Mouse (Mus musculus): ENCODE results near the gene Parvb. TPM values are rescaled to one million over a fixed set of nuclear protein-coding genes. Genes with fewer than 3 reads are reported as not detected.

The Parvb gene
- total and polyA plus RNA-seq, 3 experiments, result 0.04 to 3.9 TPM; not detected in 1

DNA sequence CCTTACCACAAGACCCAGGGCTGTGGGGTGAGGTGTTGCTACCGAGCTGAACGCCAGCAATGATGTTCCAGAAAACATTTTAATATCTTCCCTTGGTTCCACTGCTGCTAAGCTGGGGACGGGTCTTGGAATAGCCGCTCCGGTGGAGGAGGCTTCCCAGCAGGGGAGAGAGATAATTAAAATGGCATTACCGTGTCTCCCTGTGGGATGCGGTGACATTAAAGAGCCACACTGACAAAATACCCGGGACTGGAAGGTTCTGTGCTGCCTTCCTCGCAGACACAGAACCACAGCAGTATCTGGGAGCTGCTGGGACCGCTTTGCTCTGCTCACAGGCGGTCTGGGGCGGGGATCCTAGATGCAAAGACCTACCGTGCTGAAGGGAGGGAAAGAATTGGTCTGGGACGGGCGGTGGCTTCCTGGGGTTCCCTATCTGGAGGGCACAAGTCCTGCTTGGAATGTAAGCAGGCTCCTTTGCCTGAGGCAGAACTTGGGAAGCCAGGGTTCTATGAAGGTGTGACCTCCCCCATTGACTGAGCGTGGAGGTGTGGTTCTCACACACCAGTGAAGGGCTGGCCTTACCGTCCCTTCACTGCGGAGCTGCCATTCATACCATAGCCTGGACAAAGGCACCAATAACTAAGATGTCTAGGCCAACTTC, 82.7 kb downstream of the Parvb start:
- no peaks in the 10 kb centered on the region for H3K36me3 ChIP-seq (replicated peaks)
- H3K4me1 ChIP-seq (ENCODE audit: insufficient read depth, low read depth, low read length), result no peaks in the 10 kb centered on the region
- H3K4me3 ChIP-seq (ENCODE audit: low read depth, low read length), result no peak overlapping the region
- ATAC-seq (ENCODE audit: extremely low read depth, insufficient number of reproducible peaks, low FRiP score, poor library complexity, severe bottlenecking), result no peak
- no peaks in the 10 kb centered on the region for H3K27me3 ChIP-seq (ENCODE audit: insufficient read depth, low read length)
- no peak for DNase-seq (ENCODE audit: low spot score)
- H3K9me3 ChIP-seq (replicated peaks), result peaks cover 85% of the 10 kb centered on the region
- TF ChIP-seq TAL1 (conservative IDR thresholded peaks at IDR 0.05; ENCODE audit: low read depth, low read length) (no peak), CTCF (IDR thresholded peaks at IDR 0.05; ENCODE audit: low read depth, low read length) (no peak), POLR2AphosphoS5 (IDR thresholded peaks at IDR 0.05; ENCODE audit: insufficient replicate concordance, low read depth, low read length) (no peak), GATA2 (IDR thresholded peaks at IDR 0.05; ENCODE audit: borderline replicate concordance, low read depth, low read length) (no peak), GATA1 (IDR thresholded peaks at IDR 0.05; ENCODE audit: borderline replicate concordance, low read length) (no peak)

DNA sequence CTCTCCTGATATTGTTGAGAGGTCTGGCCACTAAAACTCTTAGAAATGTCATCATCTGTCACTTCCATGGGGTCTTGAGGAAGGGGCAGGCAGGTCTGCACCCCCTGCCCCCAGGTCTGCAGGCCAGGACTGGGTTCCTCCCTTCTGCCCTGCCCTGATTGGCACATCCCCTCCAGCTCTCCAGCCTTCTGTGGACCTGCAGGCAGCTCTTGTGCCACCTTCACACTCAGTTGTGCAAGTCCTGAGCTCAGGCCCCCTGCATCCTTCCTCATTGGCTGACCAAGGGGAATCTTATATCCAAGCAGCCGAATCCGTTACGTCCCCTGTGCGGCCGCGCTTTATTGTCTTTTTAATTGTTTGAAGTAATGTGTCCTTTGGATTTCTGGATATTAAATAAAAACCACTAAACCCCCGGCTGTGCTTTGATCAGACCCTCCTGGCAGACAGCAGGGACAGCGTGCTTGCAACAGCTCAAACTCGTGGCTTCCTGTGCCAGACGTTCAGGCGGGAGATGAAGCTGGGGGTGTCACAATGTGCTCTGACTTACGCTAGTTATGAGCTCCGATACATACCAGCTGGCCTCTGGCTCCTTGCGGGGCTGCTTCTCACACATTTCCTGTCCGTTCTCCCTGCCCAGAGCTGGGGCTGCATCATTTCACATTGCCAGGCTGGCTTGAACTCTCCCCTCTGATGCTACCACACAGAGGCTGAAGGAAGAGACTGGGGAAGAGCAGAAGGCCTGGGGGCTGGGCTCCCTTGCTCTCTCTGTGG, 83.6 kb downstream of the Parvb start:
- H3K36me3 ChIP-seq (replicated peaks), result no peaks in the 10 kb centered on the region
- no peak for ATAC-seq (ENCODE audit: extremely low read depth, insufficient number of reproducible peaks, low FRiP score, poor library complexity, severe bottlenecking)
- H3K4me3 ChIP-seq (ENCODE audit: low read depth, low read length), result no peak overlapping the region
- TF ChIP-seq GATA1 (IDR thresholded peaks at IDR 0.05; ENCODE audit: borderline replicate concordance, low read length), result no peak
- TF ChIP-seq TAL1 (conservative IDR thresholded peaks at IDR 0.05; ENCODE audit: low read depth, low read length), result no peak
- TF ChIP-seq CTCF (IDR thresholded peaks at IDR 0.05; ENCODE audit: low read depth, low read length), result no peak
- no peak for TF ChIP-seq GATA2 (IDR thresholded peaks at IDR 0.05; ENCODE audit: borderline replicate concordance, low read depth, low read length)
- TF ChIP-seq POLR2AphosphoS5 (IDR thresholded peaks at IDR 0.05; ENCODE audit: insufficient replicate concordance, low read depth, low read length), result no peak
- DNase-seq (ENCODE audit: low spot score), result no peak
- H3K27me3 ChIP-seq (ENCODE audit: insufficient read depth, low read length), result no peaks in the 10 kb centered on the region
- H3K9me3 ChIP-seq (replicated peaks), result peaks cover 88% of the 10 kb centered on the region
- H3K4me1 ChIP-seq (ENCODE audit: insufficient read depth, low read depth, low read length), result no peaks in the 10 kb centered on the region

DNA sequence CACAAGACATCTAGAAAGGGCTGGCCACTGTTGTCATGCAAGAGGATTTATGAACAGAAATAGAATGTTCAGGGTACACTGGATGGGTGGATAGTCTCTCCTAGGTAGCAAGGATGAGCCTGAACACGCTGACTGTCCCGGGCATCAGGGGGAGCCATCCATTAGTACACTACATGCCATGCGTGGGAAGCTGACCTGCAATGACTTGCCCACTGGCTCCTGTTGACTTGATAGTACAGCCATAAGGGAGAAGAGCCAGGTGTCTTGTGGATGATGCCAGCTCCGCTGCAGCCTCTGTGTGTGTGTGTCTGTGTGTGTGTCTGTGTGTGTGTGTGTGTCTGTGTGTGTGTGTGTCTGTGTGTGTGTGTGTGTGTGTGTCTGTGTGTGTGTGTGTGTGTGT, 87.5 kb downstream of the Parvb start:
- Histone ChIP-seq H3K4me3 (ENCODE audit: low read depth, low read length) (no peak overlapping the region), H3K36me3 (replicated peaks) (no peaks in the 10 kb centered on the region), H3K4me1 (ENCODE audit: insufficient read depth, low read depth, low read length) (no peaks in the 10 kb centered on the region), H3K27me3 (ENCODE audit: insufficient read depth, low read length) (no peaks in the 10 kb centered on the region), H3K9me3 (replicated peaks) (peaks cover 90% of the 10 kb centered on the region)
- no peak for TF ChIP-seq POLR2AphosphoS5 (IDR thresholded peaks at IDR 0.05; ENCODE audit: insufficient replicate concordance, low read depth, low read length)
- TF ChIP-seq CTCF (IDR thresholded peaks at IDR 0.05; ENCODE audit: low read depth, low read length), result no peak
- TF ChIP-seq GATA2 (IDR thresholded peaks at IDR 0.05; ENCODE audit: borderline replicate concordance, low read depth, low read length), result no peak
- no peak for TF ChIP-seq TAL1 (conservative IDR thresholded peaks at IDR 0.05; ENCODE audit: low read depth, low read length)
- TF ChIP-seq GATA1 (IDR thresholded peaks at IDR 0.05; ENCODE audit: borderline replicate concordance, low read length), result no peak
- ATAC-seq (ENCODE audit: extremely low read depth, insufficient number of reproducible peaks, low FRiP score, poor library complexity, severe bottlenecking) (no peak), DNase-seq (ENCODE audit: low spot score) (no peak)

DNA sequence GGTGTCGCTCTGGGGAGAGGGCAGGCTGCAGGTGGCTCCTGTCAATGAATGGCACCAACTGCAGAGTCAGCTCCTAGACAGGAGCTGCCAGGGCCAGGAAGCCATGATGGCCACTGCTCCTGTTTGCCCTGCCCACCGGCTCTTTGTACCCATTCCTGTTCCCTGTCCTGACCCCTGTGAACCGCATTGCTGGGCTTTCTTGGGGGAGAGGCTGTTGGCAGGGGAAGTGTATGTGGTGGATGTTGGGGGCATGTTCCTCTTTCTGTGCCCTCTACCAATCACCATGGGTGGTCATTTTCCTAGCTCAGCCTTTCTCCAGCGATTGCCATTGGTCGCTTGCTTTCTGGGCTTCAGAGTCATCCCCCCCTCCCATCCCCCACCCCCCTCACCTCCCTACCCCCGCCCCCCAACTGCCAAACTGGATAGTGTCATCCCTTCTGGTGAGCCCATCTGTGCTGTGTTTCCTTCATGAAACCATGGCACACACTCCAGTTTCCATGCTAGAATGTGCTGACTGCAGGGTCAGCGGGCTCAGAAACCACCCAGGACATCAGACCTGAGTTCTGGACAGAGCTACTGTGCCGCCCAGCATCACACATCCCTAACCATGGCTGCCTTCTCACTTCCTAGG, 89.8 kb downstream of the Parvb start:
- ATAC-seq (ENCODE audit: extremely low read depth, insufficient number of reproducible peaks, low FRiP score, poor library complexity, severe bottlenecking) (no peak), DNase-seq (ENCODE audit: low spot score) (no peak)
- H3K4me1 ChIP-seq (ENCODE audit: insufficient read depth, low read depth, low read length), result no peaks in the 10 kb centered on the region
- TF ChIP-seq GATA2 (IDR thresholded peaks at IDR 0.05; ENCODE audit: borderline replicate concordance, low read depth, low read length) (no peak), CTCF (IDR thresholded peaks at IDR 0.05; ENCODE audit: low read depth, low read length) (no peak)
- no peaks in the 10 kb centered on the region for H3K27me3 ChIP-seq (ENCODE audit: insufficient read depth, low read length)
- peaks cover 92% of the 10 kb centered on the region for H3K9me3 ChIP-seq (replicated peaks)
- no peak overlapping the region; the same call in 1 of the 2 replicates for H3K4me3 ChIP-seq (ENCODE audit: low read depth, low read length)
- H3K36me3 ChIP-seq (replicated peaks), result no peaks in the 10 kb centered on the region

DNA sequence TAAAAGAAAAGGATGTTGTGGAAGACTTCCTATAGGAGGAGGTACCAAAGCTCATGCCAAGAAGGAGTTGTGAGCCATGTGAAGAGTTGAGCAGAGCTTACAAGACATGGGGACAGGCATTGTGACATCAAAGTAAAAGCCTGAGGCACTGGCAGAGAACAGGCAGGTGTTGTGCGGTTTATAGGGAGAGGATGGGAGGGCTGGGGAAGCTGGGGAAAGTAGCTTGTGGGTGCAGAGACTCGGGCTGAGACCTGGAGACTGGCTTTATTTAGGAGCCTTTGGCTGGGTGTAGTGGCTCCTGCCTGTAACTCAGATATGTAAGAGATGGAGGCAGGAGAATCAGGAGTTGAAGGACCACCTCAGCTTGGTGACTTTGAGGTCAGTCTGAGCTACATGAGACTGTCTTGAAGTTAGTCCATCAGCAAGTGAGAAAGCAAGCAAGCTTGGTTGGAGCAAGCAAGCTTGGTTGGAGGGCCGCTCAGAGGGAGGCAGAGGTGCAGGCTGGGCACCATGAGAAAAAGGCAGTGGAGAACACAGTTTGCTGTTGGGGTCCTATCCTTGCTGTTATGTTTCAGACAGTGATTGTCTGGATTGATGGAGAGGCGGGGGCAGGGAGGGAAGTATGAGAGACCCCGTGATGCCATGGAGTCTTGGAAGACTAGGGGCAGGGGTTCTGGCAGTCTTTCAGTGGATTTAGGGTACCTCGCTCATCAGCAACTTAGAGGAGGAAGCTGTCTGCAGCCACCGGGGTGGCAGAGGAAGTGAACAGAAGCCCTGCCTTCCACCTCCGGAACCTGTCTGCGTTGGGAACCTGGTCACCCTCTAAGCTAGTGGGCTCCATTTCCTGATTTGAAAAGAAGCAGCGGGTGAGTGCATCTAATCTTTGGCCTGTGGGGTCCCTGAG, 92.4 kb downstream of the Parvb start, which contains the start of gene Parvg:
Parvg (plus strand) TSS at position 61 of the 904 bp plus-strand sequence.
- Histone ChIP-seq H3K27me3 (ENCODE audit: insufficient read depth, low read length) (no peaks in the 10 kb centered on the region), H3K4me3 (ENCODE audit: low read depth, low read length) (no peak within 1 kb of the TSS), H3K36me3 (replicated peaks) (no peaks in the 10 kb centered on the region), H3K9me3 (replicated peaks) (peaks cover 98% of the 10 kb centered on the region), H3K4me1 (ENCODE audit: insufficient read depth, low read depth, low read length) (no peaks in the 10 kb centered on the region)
- ATAC-seq (ENCODE audit: extremely low read depth, insufficient number of reproducible peaks, low FRiP score, poor library complexity, severe bottlenecking), result no peak
- DNase-seq (ENCODE audit: low spot score), result no peak
- TF ChIP-seq POLR2AphosphoS5 (IDR thresholded peaks at IDR 0.05; ENCODE audit: insufficient replicate concordance, low read depth, low read length), result no peak

All from G1E (cell line).